Mouse (Mus musculus) splenic B cell, adult 2 months (primary cell): ENCODE results near the gene Stag2.

Experiments
- DNase-seq: peaks from one replicate; pipeline ENCODE4 v3.0.0-alpha.2; 2011; ENCODE audit warnings: low read depth, low spot score
- H3K27me3 ChIP-seq: 2 replicates; pipeline ENCODE4 v1.6.1; 2012; ENCODE audit warnings: mild to moderate bottlenecking, low read length, moderate library complexity, mixed read lengths; ENCODE audit not compliant: control insufficient read depth, poor library complexity, insufficient read depth, severe bottlenecking
- H3K36me3 ChIP-seq: 2 replicates; pipeline ENCODE4 v1.6.1; 2012; ENCODE audit warnings: mild to moderate bottlenecking, low read length, moderate library complexity, mixed read lengths; ENCODE audit not compliant: control insufficient read depth, poor library complexity, insufficient read depth, severe bottlenecking

The Stag2 gene

GRCm38 (mm10) chrX:42148788-42149556 lies at the start of gene Stag2:
Gene Stag2, plus strand, starts transcription at chrX:42149317.
- Histone ChIP-seq H3K36me3 (no peaks in the 10 kb centered on the region), H3K27me3 (no peaks in the 10 kb centered on the region)
- peak; percentile 91 for DNase-seq

DNA sequence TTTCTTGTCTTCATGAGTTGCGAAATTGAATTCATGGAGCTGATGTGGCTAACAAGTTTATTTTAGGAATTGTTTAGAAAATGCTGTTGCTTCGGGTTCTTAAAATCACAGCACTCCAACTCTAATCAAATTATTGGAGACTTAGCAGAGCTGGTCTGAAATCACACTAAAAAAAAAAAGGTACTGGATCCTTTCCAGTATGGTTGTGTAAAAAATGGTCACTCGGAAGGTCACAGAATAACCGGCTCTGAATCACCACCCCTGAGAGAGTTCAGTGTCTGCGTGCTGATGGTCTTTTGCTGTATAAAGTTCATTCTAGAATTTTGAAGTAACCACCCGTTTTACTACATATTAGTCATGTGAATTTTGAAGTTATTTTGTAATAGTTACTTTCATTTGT lies 42.0 kb upstream of the Stag2 start:
- Histone ChIP-seq H3K27me3 (no peaks in the 10 kb centered on the region), H3K36me3 (no peaks in the 10 kb centered on the region)
- no peak for DNase-seq

DNA sequence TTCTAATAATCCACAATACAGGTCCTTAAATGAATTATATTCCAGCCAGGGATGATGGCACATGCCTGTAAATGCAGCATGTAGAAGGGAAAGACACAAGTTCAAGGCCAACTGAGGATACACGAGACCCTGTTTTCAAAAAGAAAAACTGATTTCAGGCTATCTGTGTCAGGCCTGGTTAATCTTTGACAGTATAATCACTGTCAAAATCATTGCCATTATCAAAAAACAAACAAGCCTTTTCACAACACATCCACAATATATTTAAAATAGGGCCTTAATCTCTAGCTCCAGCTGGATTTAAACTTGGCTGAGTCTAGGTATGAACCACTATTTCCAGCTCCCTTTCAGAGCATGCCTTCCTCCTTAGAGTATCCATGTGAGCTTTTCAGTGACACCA lies 38.5 kb upstream of the Stag2 start:
- no peaks in the 10 kb centered on the region for H3K36me3 ChIP-seq
- no peaks in the 10 kb centered on the region for H3K27me3 ChIP-seq
- DNase-seq, result no peak

DNA sequence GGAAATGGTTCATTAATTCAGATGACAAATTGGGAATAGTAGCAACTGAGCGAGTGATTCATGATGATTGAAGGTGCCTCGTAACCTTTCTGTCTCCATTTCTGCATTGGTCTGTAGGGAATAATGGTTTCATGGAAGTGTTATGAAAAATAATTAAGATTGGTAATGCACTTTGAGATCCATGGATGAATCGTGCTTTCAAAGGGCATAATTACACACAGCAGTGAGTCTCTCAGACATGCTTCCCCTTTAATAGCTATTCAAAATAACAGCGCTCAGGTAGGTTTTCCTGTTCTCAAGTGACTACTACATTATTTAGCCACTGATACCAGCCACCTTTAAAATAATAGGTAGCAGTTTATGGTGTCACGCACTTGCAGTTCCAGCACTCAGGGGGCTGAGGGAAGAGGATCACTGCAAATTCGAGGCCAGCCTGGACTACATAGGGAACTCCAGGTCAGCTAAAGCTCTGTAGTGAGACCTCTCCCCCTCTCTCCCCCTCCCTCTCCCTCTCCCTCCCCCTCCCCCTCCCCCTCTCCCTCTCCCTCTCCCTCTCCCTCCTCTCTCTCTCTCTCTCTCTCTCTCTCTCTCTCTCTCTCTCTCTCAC lies 29.6 kb upstream of the Stag2 start:
- H3K36me3 ChIP-seq, result no peaks in the 10 kb centered on the region
- H3K27me3 ChIP-seq, result no peaks in the 10 kb centered on the region
- DNase-seq, result no peak

- no peak for DNase-seq
- no peaks in the 10 kb centered on the region for H3K27me3 ChIP-seq
- H3K36me3 ChIP-seq, result no peaks in the 10 kb centered on the region
Observed at GRCm38 (mm10) chrX:42124963-42125697, 24.0 kb upstream of the Stag2 start.

DNA sequence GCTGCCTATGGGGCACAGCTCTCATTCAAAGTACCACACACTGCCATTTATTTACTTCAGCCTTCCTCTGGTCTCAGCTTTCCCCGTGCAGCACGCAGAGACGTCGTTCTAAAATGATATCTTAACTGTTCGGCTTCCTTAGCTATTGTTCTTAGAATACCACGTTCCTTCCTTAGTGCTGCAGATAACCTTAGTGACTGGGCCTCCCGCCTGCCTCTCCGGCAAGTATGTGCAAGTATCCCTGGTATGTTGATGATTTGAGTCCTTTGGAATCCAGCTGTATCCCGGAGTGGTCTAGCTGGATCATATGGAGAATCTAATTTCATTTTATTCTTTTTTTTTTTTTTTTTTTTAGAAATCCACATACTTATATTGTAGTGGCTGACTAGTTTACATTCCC lies 9.2 kb upstream of the Stag2 start:
- DNase-seq, result no peak
- no peaks in the 10 kb centered on the region for H3K27me3 ChIP-seq
- H3K36me3 ChIP-seq, result no peaks in the 10 kb centered on the region

DNA sequence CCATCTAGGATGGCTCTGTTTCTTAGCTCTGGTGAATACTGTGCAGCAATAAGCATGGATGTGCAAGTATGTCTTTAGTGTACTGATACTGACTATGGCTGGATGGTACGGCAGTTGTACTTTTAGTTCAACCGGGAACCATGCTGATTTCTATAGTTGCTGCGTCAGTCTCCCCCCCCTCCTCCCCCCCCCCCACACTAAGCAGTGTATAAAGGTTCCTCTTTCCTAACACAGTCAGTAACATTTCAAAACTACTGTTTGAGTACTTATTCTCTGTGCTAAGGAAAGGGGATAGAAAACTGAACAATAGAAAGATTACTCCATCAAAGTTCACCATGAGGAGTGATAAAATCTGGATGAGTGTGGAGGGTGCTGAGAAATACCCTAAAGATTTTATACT lies 6.5 kb upstream of the Stag2 start:
- no peaks in the 10 kb centered on the region for H3K27me3 ChIP-seq
- no peaks in the 10 kb centered on the region for H3K36me3 ChIP-seq
- DNase-seq, result peak; percentile 27

DNA sequence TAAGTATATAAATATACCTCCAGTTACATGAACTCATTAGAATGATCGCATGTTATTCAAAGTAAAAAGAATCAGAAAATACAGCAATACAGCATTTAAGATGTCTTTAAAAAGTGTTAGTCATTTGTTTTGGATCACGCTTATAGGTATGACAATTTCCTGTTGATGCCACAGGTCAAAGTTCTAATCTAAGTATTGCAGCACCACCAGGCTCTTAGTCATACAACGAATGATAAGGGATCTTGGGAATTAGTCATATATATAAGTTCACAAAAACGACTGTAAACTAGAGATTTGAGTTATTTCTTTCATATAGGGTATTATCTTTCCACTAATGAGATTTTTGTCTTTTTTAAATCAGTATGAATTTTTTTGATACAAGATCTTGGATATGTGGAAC lies 5.1 kb upstream of the Stag2 start:
- H3K27me3 ChIP-seq, result no peaks in the 10 kb centered on the region
- DNase-seq, result no peak

DNA sequence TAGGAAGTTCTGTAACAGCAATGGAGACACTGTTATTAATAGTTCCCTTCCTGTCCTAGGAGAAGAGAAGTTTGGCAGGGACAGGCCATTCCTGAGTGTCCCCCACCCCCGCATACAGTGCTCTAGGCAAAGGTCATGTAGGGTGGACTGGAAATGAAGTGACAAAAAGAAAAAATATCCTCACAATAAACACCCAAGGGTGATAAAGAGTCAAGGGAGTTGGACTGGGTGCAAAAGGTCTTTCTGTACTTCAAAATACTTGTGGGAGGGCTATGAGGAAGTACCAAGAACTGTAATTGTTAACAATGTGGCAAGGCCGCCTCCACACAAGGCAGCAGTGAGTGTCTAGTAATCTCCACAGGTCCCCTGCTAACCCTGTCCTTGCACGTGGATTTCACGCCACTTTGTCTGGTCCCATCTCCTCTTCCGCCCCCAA lies 1.1 kb upstream of the Stag2 start:
- no peaks in the 10 kb centered on the region for H3K36me3 ChIP-seq
- no peaks in the 10 kb centered on the region for H3K27me3 ChIP-seq
- peak; percentile 43 for DNase-seq

More for the DNA sequence above, 5.1 kb upstream of the Stag2 start:
- H3K36me3 ChIP-seq, result no peaks in the 10 kb centered on the region

DNA sequence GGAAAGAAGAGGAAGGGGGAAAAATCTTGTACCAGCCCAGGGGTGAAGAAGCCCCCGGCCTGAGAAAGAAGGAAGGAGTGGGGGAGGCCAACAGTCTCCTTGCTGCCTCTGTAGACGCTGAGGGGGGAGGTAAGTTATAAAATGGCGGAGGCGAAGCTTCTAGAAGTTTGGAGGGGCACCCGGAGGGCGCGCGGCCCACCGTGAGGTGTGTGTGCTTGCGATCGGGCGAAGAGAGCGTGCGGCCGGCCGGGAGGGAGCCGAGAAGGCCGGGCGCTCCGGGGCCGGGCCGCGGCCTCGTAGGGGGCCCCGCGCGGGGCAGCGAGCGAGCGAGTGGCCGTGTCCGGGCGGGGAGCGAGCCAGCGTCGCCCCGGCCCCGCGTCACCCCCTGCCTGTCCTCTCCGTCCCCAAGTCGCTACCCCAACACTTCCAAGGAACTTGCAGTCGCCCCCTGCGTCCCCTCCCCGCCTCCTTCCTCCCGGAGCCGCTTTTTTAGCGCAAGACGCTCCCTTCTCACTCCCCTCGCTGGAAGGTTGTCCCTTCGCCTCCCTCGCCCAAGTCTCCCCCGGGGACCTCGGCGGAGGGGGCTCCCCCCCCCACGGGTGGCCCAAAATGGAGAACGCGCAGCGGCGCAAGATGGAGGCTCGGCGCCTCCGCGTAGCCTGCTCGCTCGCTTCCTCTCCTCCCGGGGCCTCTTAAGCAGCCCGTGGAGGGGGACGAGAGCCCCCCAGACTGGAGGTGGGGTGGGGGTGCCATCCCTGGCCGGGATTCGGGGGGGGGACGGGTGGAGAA lies 634 bp downstream of the Stag2 start:
- H3K36me3 ChIP-seq, result no peaks in the 10 kb centered on the region
- peak; percentile 75 for DNase-seq
- H3K27me3 ChIP-seq, result no peaks in the 10 kb centered on the region

- Histone ChIP-seq H3K27me3 (no peaks in the 10 kb centered on the region), H3K36me3 (no peaks in the 10 kb centered on the region)
- DNase-seq, result peak; percentile 80
Observed at GRCm38 (mm10) chrX:42150346-42151023, 1.4 kb downstream of the Stag2 start.

DNA sequence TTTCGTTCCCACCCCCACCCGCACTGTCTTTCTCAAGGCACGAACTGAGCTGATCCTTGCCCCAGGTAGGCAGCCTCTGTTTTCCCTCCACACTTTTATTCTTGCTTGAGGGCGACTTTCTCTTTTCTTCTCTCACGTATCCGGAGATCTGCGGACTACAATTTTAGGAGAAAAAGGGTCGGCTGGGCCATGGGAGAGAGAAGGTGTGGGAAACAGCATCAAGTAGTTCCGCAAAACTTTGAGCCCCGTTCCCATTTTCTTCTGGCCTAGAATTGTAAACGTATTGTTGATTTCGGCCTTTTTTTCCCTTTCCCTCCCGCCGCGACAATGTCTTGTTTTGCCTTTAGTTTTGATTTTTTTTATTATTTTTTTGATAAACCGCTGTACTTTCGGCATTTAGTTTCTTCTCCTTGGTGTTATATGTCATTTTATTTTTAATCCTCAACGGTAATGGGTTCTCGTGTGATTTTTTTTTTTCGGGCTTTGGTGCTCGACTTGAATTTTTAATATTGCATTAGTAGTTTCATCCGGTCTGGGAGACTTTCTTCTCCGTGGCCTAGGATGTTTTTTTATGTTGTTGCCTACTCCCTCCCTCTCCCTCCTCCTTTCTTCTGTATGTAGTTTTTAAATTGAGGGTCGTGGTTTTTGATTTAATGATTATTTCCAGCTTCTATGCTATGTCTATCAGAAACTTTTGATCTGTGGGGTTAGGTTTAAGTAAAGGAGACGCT lies 2.1 kb downstream of the Stag2 start:
- DNase-seq, result no peak
- Histone ChIP-seq H3K36me3 (no peaks in the 10 kb centered on the region), H3K27me3 (no peaks in the 10 kb centered on the region)

GRCm38 (mm10) chrX:42151903-42152369 lies 2.8 kb downstream of the Stag2 start:
- peak; percentile 59 for DNase-seq
- Histone ChIP-seq H3K27me3 (no peaks in the 10 kb centered on the region), H3K36me3 (no peaks in the 10 kb centered on the region)
